Mouse (Mus musculus) MEL (cell line): ENCODE measurements around the gene Ssmem1. TPM values are rescaled to one million over a fixed set of nuclear protein-coding genes. Genes with fewer than 3 reads are reported as not detected.

Source experiments
- DNase-seq: peaks from one replicate; pipeline ENCODE4 v3.0.0; 2011; ENCODE audit warnings: low read depth, low spot score
- H3K27ac ChIP-seq: 2 replicates; pipeline ENCODE4 v1.5.1; 2012; ENCODE audit warnings: low read depth, mild to moderate bottlenecking, control low read depth, low read length, moderate library complexity; ENCODE audit not compliant: control insufficient read depth
- H3K27me3 ChIP-seq, 2 experiments: fragments of 150-350 bp in 1 of 2; sonication (generic) in 1 of 2; 2 replicates each; pipeline ENCODE4 v1.6.1; 2012; ENCODE audit warnings: low read length in 2 of 2, mild to moderate bottlenecking in 2 of 2, improper control_type of control experiment in 1 of 2, moderate library complexity in 1 of 2; ENCODE audit not compliant: insufficient read depth in 2 of 2, control insufficient read depth in 1 of 2
- H3K36me3 ChIP-seq, 2 experiments: 2 replicates each; pipeline ENCODE4 v1.6.1; 2012 to 2014; ENCODE audit warnings: low read length in 2 of 2, improper control_type of control experiment in 1 of 2, inconsistent platforms in 1 of 2, mild to moderate bottlenecking in 1 of 2; ENCODE audit not compliant: insufficient read depth in 2 of 2, control insufficient read depth in 1 of 2
- H3K4me1 ChIP-seq, 2 experiments: fragments of 150-350 bp in 1 of 2; sonication (generic) in 1 of 2; 2 replicates each; pipeline ENCODE4 v1.6.1; 2012; ENCODE audit warnings: low read length in 2 of 2, improper control_type of control experiment in 1 of 2, mild to moderate bottlenecking in 1 of 2; ENCODE audit not compliant: insufficient read depth in 2 of 2, control insufficient read depth in 1 of 2
- H3K4me3 ChIP-seq, 2 experiments: fragments of 150-350 bp in 1 of 2; sonication (generic) in 1 of 2; 2 replicates each; pipeline ENCODE4 v1.5.1; 2012; ENCODE audit warnings: low read depth in 2 of 2, low read length in 2 of 2, mild to moderate bottlenecking in 2 of 2, moderate library complexity in 2 of 2, control low read depth in 1 of 2, improper control_type of control experiment in 1 of 2; ENCODE audit not compliant: control insufficient read depth in 1 of 2, insufficient read depth in 1 of 2
- H3K79me2 ChIP-seq: 2 replicates; pipeline ENCODE4 v1.6.1; 2012; ENCODE audit warnings: mild to moderate bottlenecking, low read length, moderate library complexity; ENCODE audit not compliant: control insufficient read depth, poor library complexity, insufficient read depth
- H3K9ac ChIP-seq: 2 replicates; pipeline ENCODE4 v1.6.1; 2012; ENCODE audit warnings: low read depth, mild to moderate bottlenecking, control low read depth, low read length, moderate library complexity; ENCODE audit not compliant: control insufficient read depth, poor library complexity, severe bottlenecking
- H3K9me3 ChIP-seq: fragments of 150-350 bp; sonication (generic); replicated peaks from 2 replicates; pipeline ENCODE4 v1.6.1; 2012; ENCODE audit warnings: mild to moderate bottlenecking, low read length, improper control_type of control experiment, moderate library complexity; ENCODE audit not compliant: insufficient read depth
- BHLHE40 ChIP-seq: IDR thresholded peaks from 2 replicates; pipeline ENCODE4 v1.6.1; 2012; ENCODE audit warnings: low read depth, mild to moderate bottlenecking, inconsistent platforms, low read length, improper control_type of control experiment, borderline replicate concordance
- CHD1 ChIP-seq: IDR thresholded peaks from 2 replicates; pipeline ENCODE4 v1.6.1; 2012; ENCODE audit warnings: low read depth, mild to moderate bottlenecking, inconsistent platforms, low read length, improper control_type of control experiment
- E2F4 ChIP-seq: IDR thresholded peaks from 2 replicates; pipeline ENCODE4 v1.6.1; 2011; ENCODE audit warnings: low read depth, low read length, improper control_type of control experiment, borderline replicate concordance
- EP300 ChIP-seq, 2 experiments: IDR thresholded peaks; 2 replicates each; pipeline ENCODE4 v1.6.1; 2011; ENCODE audit warnings: improper control_type of control experiment in 2 of 2, low read length in 2 of 2, low read depth in 1 of 2, mild to moderate bottlenecking in 1 of 2
- ETS1 ChIP-seq: IDR thresholded peaks from 2 replicates; pipeline ENCODE4 v1.6.1; 2012; ENCODE audit warnings: low read depth, mild to moderate bottlenecking, inconsistent platforms, low read length, improper control_type of control experiment, moderate library complexity
- HCFC1 ChIP-seq: IDR thresholded peaks from 2 replicates; pipeline ENCODE4 v1.6.1; 2012; ENCODE audit warnings: low read depth, mild to moderate bottlenecking, inconsistent platforms, low read length, improper control_type of control experiment, moderate library complexity
- MAX ChIP-seq: IDR thresholded peaks from 2 replicates; pipeline ENCODE4 v1.6.1; 2011; ENCODE audit warnings: low read length, improper control_type of control experiment
- MAZ ChIP-seq: IDR thresholded peaks from 2 replicates; pipeline ENCODE4 v1.6.1; 2012; ENCODE audit warnings: low read depth, mild to moderate bottlenecking, inconsistent platforms, low read length, improper control_type of control experiment
- MYC ChIP-seq: IDR thresholded peaks from 2 replicates; pipeline ENCODE4 v1.6.1; 2011; ENCODE audit warnings: low read depth, mild to moderate bottlenecking, low read length, improper control_type of control experiment, moderate library complexity
- POLR2A ChIP-seq, 2 experiments: IDR thresholded peaks; 2 replicates each; pipeline ENCODE4 v1.6.1; 2011 to 2012; ENCODE audit warnings: low read length in 2 of 2, mild to moderate bottlenecking in 2 of 2, control low read depth in 1 of 2, improper control_type of control experiment in 1 of 2, low read depth in 1 of 2, moderate library complexity in 1 of 2; ENCODE audit not compliant: control insufficient read depth in 1 of 2, insufficient read depth in 1 of 2, poor library complexity in 1 of 2
- RCOR1 ChIP-seq: IDR thresholded peaks from 2 replicates; pipeline ENCODE4 v1.6.1; 2012; ENCODE audit warnings: low read depth, mild to moderate bottlenecking, inconsistent platforms, low read length, improper control_type of control experiment
- SIN3A ChIP-seq: IDR thresholded peaks from 2 replicates; pipeline ENCODE4 v1.6.1; 2012; ENCODE audit warnings: low read length, improper control_type of control experiment, inconsistent platforms
- SMC3 ChIP-seq: IDR thresholded peaks from 2 replicates; pipeline ENCODE4 v1.6.1; 2011; ENCODE audit warnings: low read depth, low read length, improper control_type of control experiment
- ZC3H11A ChIP-seq: IDR thresholded peaks from 2 replicates; pipeline ENCODE4 v1.6.1; 2012; ENCODE audit warnings: low read depth, mild to moderate bottlenecking, inconsistent platforms, low read length, improper control_type of control experiment
- ZKSCAN1 ChIP-seq: IDR thresholded peaks from 2 replicates; pipeline ENCODE4 v1.6.1; 2012; ENCODE audit warnings: low read depth, mild to moderate bottlenecking, inconsistent platforms, low read length, improper control_type of control experiment, moderate library complexity
- ZMIZ1 ChIP-seq: IDR thresholded peaks from 2 replicates; pipeline ENCODE4 v1.6.1; 2012; ENCODE audit warnings: low read depth, mild to moderate bottlenecking, inconsistent platforms, low read length, improper control_type of control experiment, moderate library complexity
- ZNF384 ChIP-seq: IDR thresholded peaks from 2 replicates; pipeline ENCODE4 v1.6.1; 2012; ENCODE audit warnings: low read depth, mild to moderate bottlenecking, inconsistent platforms, low read length, improper control_type of control experiment
- polyA plus RNA-seq, 2 experiments: library from polyadenylated mRNA; stranded (reverse) in 1 of 2; unstranded in 1 of 2; fragments of >175 nt in 1 of 2; fragments of >200 nt in 1 of 2; gene quantifications; 2 replicates each; pipeline versions ENCODE4 v1.2.1 to v1.2.4; 2012; ENCODE audit warnings: low replicate concordance in 2 of 2, low read depth in 1 of 2; ENCODE audit not compliant: insufficient read length in 2 of 2, insufficient read depth in 1 of 2, missing spikeins in 1 of 2
- total RNA-seq: library from RNA; depleted of rRNA; stranded (reverse); fragments of 300-350 nt; gene quantifications from 2 replicates; pipeline ENCODE4 v1.2.3, GENCODE M21; 2012

Gene Ssmem1
- total and polyA plus RNA-seq, 3 experiments: 0.08 to 0.13 TPM; not detected in 1

DNA sequence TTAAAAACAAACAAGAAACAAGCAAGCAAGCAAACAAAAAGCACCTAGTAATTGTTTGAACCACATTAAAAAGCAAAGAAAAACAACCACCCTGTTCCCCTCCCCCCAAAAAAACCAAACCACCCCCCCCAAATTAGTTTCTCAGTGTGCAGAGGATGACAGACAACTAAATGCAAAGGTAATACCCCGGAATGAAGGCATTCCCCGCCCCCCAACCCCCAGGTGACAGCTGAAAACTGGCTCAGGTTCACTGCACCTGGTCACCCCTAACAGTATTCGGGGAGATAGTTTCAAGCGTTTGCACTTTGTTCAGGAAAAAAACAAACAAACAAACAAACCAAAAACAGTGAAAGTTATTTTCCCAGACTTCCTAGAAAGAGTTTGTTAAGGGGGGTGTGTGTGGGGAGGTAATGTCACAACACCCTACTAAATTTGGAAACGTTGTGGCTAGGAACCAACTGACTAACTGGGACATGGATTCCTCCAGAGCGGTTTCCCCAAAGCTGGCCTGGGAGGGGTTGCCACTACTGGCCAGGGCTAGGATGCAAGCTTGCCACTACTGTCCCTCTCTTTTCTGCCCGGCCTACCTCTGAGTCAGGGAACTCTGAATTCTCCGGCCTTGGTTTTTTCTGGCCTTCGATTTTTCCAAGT lies 38.1 kb downstream of the Ssmem1 start:
- Histone ChIP-seq H3K9ac (no peak overlapping the region), H3K79me2 (no peaks in the 10 kb centered on the region), H3K9me3 (no peaks in the 10 kb centered on the region), H3K36me3 (no peaks in the 10 kb centered on the region), H3K27ac (no peak overlapping the region), H3K27me3 (peaks cover 4 to 11% of the 10 kb centered on the region in 2 experiments), H3K4me3 (no peak overlapping the region), H3K4me1 (no peaks in the 10 kb centered on the region)
- TF ChIP-seq ZNF384 (no peak), HCFC1 (no peak), CHD1 (no peak), SMC3 (no peak), EP300 (IDR thresholded peaks at IDR 0.05; ENCODE audit: low read depth in 1 of 2, low read length in 2 of 2) (no peak), RCOR1 (no peak), BHLHE40 (no peak), MYC (no peak), MAX (no peak), ETS1 (no peak), E2F4 (no peak), ZMIZ1 (no peak), POLR2A (IDR thresholded peaks at IDR 0.05; ENCODE audit: control insufficient read depth in 1 of 2, insufficient read depth in 1 of 2, low read depth in 1 of 2, low read length in 2 of 2, poor library complexity in 1 of 2) (no peak)
- DNase-seq: no peak

- peaks cover 4 to 11% of the 10 kb centered on the region in 2 experiments for H3K27me3 ChIP-seq
- H3K36me3 ChIP-seq: no peaks in the 10 kb centered on the region
- H3K27ac ChIP-seq: no peak overlapping the region
Measured at GRCm38 (mm10) chr6:30549231-30549761, 39.6 kb downstream of the Ssmem1 start.

More at GRCm38 (mm10) chr6:30549231-30549761, 39.6 kb downstream of the Ssmem1 start:
- Histone ChIP-seq H3K9me3 (no peaks in the 10 kb centered on the region), H3K79me2 (no peaks in the 10 kb centered on the region), H3K4me1 (no peaks in the 10 kb centered on the region), H3K9ac (no peak overlapping the region), H3K4me3 (no peak overlapping the region)
- TF ChIP-seq ZC3H11A (no peak), ZKSCAN1 (no peak), SIN3A (no peak), MAZ (no peak)
- no peak for DNase-seq
